Mouse (Mus musculus): Measurements from ENCODE around the gene Tmcc3.

DNA sequence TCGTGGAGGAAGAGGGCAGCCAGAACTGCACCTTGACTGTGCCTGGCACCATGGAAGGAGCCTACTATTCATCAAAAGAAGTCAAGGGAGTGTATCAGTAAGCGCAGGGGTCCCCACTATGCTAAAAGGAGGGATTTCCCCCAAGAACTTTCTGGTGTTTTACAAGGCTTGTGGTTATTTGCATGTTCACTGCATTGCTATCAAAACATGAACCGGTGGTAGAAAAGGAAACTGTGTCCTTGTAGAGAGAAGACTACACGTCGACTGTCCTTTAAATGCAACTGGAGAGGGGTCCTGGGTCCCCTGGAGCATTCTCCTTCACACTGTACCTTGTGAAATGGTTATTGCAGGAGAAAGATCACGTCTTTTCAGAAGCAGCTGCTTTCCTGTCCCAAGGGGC, 71.8 kb downstream of the Tmcc3 start:
- TF ChIP-seq CTCF (conservative IDR thresholded peaks at IDR 0.05 in 1 of 2, IDR thresholded peaks at IDR 0.05 in 1 of 2; ENCODE audit: low read depth in 2 of 2, low read length in 2 of 2) (no peak), MEF2A (IDR thresholded peaks at IDR 0.05; ENCODE audit: borderline replicate concordance, low read depth, low read length) (0 out of 2 replicates have a peak, but pooled peaks have one; percentile 18), NELFE (IDR thresholded peaks at IDR 0.05; ENCODE audit: low read depth, low read length) (no peak), BHLHE40 (IDR thresholded peaks at IDR 0.05; ENCODE audit: low read depth, low read length) (peak; percentile 43; the same call in 1 of the 2 replicates), MAZ (IDR thresholded peaks at IDR 0.05; ENCODE audit: low read depth, low read length) (no peak), MAX (IDR thresholded peaks at IDR 0.05; ENCODE audit: low read length) (peak; percentile 57), POLR2A (IDR thresholded peaks at IDR 0.05; ENCODE audit: low read depth, low read length) (no peak; the same call in 1 of the 2 replicates), MAFK (IDR thresholded peaks at IDR 0.05; ENCODE audit: insufficient replicate concordance, low read length) (0 out of 2 replicates have a peak, but pooled peaks have one; percentile 28), MXI1 (IDR thresholded peaks at IDR 0.05; ENCODE audit: low read depth, low read length) (peak; percentile 47; the same call in 1 of the 2 replicates)
